Mouse (Mus musculus) cortical plate, adult 2 months (tissue): ENCODE results near the gene Ints11.

Experiments used
- CTCF ChIP-seq: fragments of 200-500 bp; IDR thresholded peaks from 2 replicates; pipeline ENCODE4 v1.5.1; 2011; ENCODE audit warnings: mild to moderate bottlenecking, control low read depth, low read length; ENCODE audit not compliant: insufficient read depth; ENCODE audit errors: extremely low read depth
- POLR2A ChIP-seq: fragments of 200-500 bp; IDR thresholded peaks from 2 replicates; pipeline ENCODE4 v1.6.1; 2011; ENCODE audit warnings: mild to moderate bottlenecking, low read length, control low read depth; ENCODE audit not compliant: insufficient read depth; ENCODE audit errors: extremely low read depth

- TF ChIP-seq POLR2A: no peak
- TF ChIP-seq CTCF: no peak
Observed at GRCm38 (mm10) chr4:155868614-155869298, 590 bp upstream of the Ints11 start.
